Mouse (Mus musculus): Measurements from ENCODE around the gene C3. TPM values are rescaled to one million over a fixed set of nuclear protein-coding genes. Genes with fewer than 3 reads are reported as not detected.

The C3 gene
- total RNA-seq, 1 experiment = 0.22 TPM

DNA sequence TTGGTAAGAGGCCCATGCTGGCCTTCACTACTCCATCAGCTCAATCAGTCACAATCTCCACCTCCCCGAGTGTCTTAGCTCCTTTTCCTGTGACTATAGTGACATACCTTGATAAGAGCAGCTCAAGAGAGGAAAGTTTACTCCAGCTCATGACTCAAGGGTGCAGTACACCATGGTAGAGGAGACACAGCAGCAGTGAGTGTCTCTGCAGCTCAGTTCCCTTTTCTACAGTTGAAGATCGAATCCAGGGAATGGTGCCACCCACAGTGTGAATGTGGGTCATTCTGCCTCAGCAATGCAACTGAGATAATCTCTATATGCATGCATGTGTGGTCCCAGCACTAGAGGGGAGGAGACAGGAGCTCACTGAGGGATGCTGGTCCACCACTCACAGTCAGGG lies 42.3 kb downstream of the C3 start:
- no peaks in the 10 kb centered on the region for H3K9me3 ChIP-seq (ENCODE audit: control insufficient read depth, insufficient read depth, low read depth, low read length)
- no peak for DNase-seq (ENCODE audit: low read depth, low spot score)
- no peaks in the 10 kb centered on the region for H3K4me1 ChIP-seq (ENCODE audit: control insufficient read depth in 2 of 2, insufficient read depth in 2 of 2, low read length in 2 of 2, poor library complexity in 1 of 2)
- TF ChIP-seq MAFK (IDR thresholded peaks at IDR 0.05; ENCODE audit: insufficient read depth, low read depth, low read length) = no peak
- no peak for TF ChIP-seq ZNF384 (IDR thresholded peaks at IDR 0.05; ENCODE audit: low read depth, low read length)
- no peak for TF ChIP-seq ZC3H11A (IDR thresholded peaks at IDR 0.05; ENCODE audit: borderline replicate concordance, low read depth, low read length)
- TF ChIP-seq HCFC1 (IDR thresholded peaks at IDR 0.05; ENCODE audit: borderline replicate concordance, insufficient read depth, low read length) = no peak
- no peak for TF ChIP-seq CHD2 (IDR thresholded peaks at IDR 0.05; ENCODE audit: low read depth, low read length)
- no peak overlapping the region for H3K4me3 ChIP-seq (ENCODE audit: insufficient read depth in 1 of 2, low read depth in 1 of 2, low read length in 2 of 2, poor library complexity in 1 of 2, severe bottlenecking in 1 of 2)
- no peak overlapping the region for H3K27ac ChIP-seq (ENCODE audit: insufficient read depth, low read depth, low read length, poor library complexity, severe bottlenecking)
- H3K9ac ChIP-seq (ENCODE audit: insufficient read depth, low read depth, low read length, poor library complexity, severe bottlenecking) = no peak overlapping the region
- no peaks in the 10 kb centered on the region for H3K36me3 ChIP-seq (ENCODE audit: control insufficient read depth, insufficient read depth, low read length, poor library complexity, severe bottlenecking)
- in situ Hi-C loops (cut with MboI; ENCODE audit: low sequenced_read_pairs in 2 of 2, unreplicated experiment in 2 of 2) = no loop called here

DNA sequence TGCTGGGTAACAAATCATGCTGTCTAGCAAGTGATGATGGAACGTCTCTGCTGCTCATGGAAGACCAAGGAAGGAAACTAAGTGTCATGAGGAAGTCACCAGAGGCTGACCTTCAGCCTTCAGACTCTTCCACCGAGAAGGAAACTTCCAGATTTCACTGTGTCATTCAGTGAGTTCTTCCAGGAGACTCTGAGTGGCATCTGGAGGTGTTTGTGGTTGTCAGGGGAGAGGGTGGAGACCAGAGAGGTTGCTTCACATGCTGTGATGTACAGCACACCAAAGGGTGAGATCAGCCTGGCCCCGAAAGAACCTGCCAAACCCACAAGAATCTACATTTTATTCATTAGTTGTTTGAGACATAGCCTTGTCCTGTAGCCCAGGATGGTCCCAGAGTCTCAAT lies 45.1 kb downstream of the C3 start:
- Histone ChIP-seq H3K4me1 (ENCODE audit: control insufficient read depth in 2 of 2, insufficient read depth in 2 of 2, low read length in 2 of 2, poor library complexity in 1 of 2) (no peaks in the 10 kb centered on the region), H3K4me3 (ENCODE audit: insufficient read depth in 1 of 2, low read depth in 1 of 2, low read length in 2 of 2, poor library complexity in 1 of 2, severe bottlenecking in 1 of 2) (no peak overlapping the region), H3K9ac (ENCODE audit: insufficient read depth, low read depth, low read length, poor library complexity, severe bottlenecking) (no peak overlapping the region), H3K27ac (ENCODE audit: insufficient read depth, low read depth, low read length, poor library complexity, severe bottlenecking) (no peak overlapping the region), H3K9me3 (ENCODE audit: control insufficient read depth, insufficient read depth, low read depth, low read length) (no peaks in the 10 kb centered on the region), H3K36me3 (ENCODE audit: control insufficient read depth, insufficient read depth, low read length, poor library complexity, severe bottlenecking) (no peaks in the 10 kb centered on the region)
- TF ChIP-seq MAFK (IDR thresholded peaks at IDR 0.05; ENCODE audit: insufficient read depth, low read depth, low read length) (no peak), HCFC1 (IDR thresholded peaks at IDR 0.05; ENCODE audit: borderline replicate concordance, insufficient read depth, low read length) (no peak), ZC3H11A (IDR thresholded peaks at IDR 0.05; ENCODE audit: borderline replicate concordance, low read depth, low read length) (no peak), ZNF384 (IDR thresholded peaks at IDR 0.05; ENCODE audit: low read depth, low read length) (no peak), CHD2 (IDR thresholded peaks at IDR 0.05; ENCODE audit: low read depth, low read length) (no peak)
- no peak for DNase-seq (ENCODE audit: low read depth, low spot score)
- in situ Hi-C loops (cut with MboI; ENCODE audit: low sequenced_read_pairs in 2 of 2, unreplicated experiment in 2 of 2) = no loop called here

DNA sequence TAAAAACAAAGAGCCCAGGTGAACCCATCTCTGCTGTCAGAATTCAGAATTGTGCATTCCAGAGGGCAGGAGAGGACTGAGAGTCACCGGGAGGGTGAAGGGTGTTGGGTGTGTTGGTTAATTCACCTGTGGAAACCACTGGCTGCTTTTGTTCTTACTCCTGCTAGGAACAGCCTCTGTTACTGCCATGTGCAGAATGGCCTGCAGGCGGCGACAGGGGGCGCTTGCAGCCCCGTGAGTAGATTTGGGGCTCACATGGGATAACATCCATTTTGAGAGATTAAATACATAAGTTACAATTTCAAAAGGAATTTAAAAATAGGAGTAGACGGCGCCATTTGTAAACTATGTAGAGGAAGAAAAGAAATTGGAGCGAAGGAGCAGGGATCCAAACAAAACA lies 47.6 kb downstream of the C3 start:
- DNase-seq (ENCODE audit: low read depth, low spot score) = peak; percentile 26
- Histone ChIP-seq H3K9me3 (ENCODE audit: control insufficient read depth, insufficient read depth, low read depth, low read length) (no peaks in the 10 kb centered on the region), H3K4me1 (ENCODE audit: control insufficient read depth in 2 of 2, insufficient read depth in 2 of 2, low read length in 2 of 2, poor library complexity in 1 of 2) (no peaks in the 10 kb centered on the region), H3K4me3 (ENCODE audit: insufficient read depth in 1 of 2, low read depth in 1 of 2, low read length in 2 of 2, poor library complexity in 1 of 2, severe bottlenecking in 1 of 2) (no peak overlapping the region), H3K9ac (ENCODE audit: insufficient read depth, low read depth, low read length, poor library complexity, severe bottlenecking) (no peak overlapping the region), H3K27ac (ENCODE audit: insufficient read depth, low read depth, low read length, poor library complexity, severe bottlenecking) (no peak overlapping the region), H3K36me3 (ENCODE audit: control insufficient read depth, insufficient read depth, low read length, poor library complexity, severe bottlenecking) (no peaks in the 10 kb centered on the region)
- in situ Hi-C loops (cut with MboI; ENCODE audit: low sequenced_read_pairs in 2 of 2, unreplicated experiment in 2 of 2) = no loop called here
- TF ChIP-seq ZC3H11A (IDR thresholded peaks at IDR 0.05; ENCODE audit: borderline replicate concordance, low read depth, low read length) (no peak), ZNF384 (IDR thresholded peaks at IDR 0.05; ENCODE audit: low read depth, low read length) (no peak), HCFC1 (IDR thresholded peaks at IDR 0.05; ENCODE audit: borderline replicate concordance, insufficient read depth, low read length) (no peak), MAFK (IDR thresholded peaks at IDR 0.05; ENCODE audit: insufficient read depth, low read depth, low read length) (no peak), CHD2 (IDR thresholded peaks at IDR 0.05; ENCODE audit: low read depth, low read length) (no peak)

DNA sequence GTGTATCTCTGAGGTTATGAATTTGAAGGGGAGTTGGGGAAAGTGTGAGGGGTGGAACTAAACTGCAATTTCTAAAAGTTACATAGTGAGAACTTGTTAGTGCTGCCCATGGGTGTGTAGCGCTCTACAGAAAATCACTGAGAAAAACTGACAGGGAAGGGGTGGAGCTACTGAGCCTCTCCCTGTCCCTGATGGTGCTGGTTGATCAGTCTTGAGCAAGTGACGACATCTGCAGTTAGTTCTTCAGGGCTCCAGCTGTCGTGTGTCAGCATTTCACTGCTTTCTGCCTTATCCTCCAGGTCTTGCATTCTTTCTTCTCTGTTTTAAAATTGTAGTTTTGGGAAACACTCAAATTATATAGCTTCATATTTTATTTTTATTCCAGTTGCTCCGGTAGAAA lies 54.6 kb downstream of the C3 start:
- DNase-seq (ENCODE audit: low read depth, low spot score) = no peak
- Histone ChIP-seq H3K9ac (ENCODE audit: insufficient read depth, low read depth, low read length, poor library complexity, severe bottlenecking) (no peak overlapping the region), H3K9me3 (ENCODE audit: control insufficient read depth, insufficient read depth, low read depth, low read length) (no peaks in the 10 kb centered on the region), H3K4me3 (ENCODE audit: insufficient read depth in 1 of 2, low read depth in 1 of 2, low read length in 2 of 2, poor library complexity in 1 of 2, severe bottlenecking in 1 of 2) (no peak overlapping the region), H3K36me3 (ENCODE audit: control insufficient read depth, insufficient read depth, low read length, poor library complexity, severe bottlenecking) (no peaks in the 10 kb centered on the region), H3K27ac (ENCODE audit: insufficient read depth, low read depth, low read length, poor library complexity, severe bottlenecking) (no peak overlapping the region), H3K4me1 (ENCODE audit: control insufficient read depth in 2 of 2, insufficient read depth in 2 of 2, low read length in 2 of 2, poor library complexity in 1 of 2) (peaks cover 0 to 2% of the 10 kb centered on the region in 2 experiments; a peak in 1 of 4 replicates)
- no peak for TF ChIP-seq MAFK (IDR thresholded peaks at IDR 0.05; ENCODE audit: insufficient read depth, low read depth, low read length)
- in situ Hi-C loops (cut with MboI; ENCODE audit: low sequenced_read_pairs in 2 of 2, unreplicated experiment in 2 of 2) = no loop called here

DNA sequence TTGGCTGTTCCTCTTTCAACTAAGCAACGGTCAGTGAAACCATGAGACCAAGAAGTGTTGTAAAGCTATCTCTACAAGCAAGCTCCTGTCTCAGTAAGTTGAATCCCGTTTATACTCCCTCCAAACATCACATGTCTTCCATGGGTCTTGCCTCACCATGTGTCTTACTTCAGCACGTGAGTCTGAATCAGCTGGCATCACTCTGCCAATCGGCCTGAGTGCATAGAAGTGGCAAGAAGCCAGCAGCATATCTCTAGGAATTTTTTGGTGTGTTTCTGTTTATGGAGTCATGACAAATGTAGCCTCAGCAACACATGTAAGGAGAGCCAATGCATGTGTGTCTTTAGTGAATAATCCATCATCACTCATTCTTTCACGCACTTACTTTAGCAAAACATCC lies 55.6 kb downstream of the C3 start:
- Histone ChIP-seq H3K4me1 (ENCODE audit: control insufficient read depth in 2 of 2, insufficient read depth in 2 of 2, low read length in 2 of 2, poor library complexity in 1 of 2) (peaks cover 0 to 2% of the 10 kb centered on the region in 2 experiments; a peak in 1 of 4 replicates), H3K4me3 (ENCODE audit: insufficient read depth in 1 of 2, low read depth in 1 of 2, low read length in 2 of 2, poor library complexity in 1 of 2, severe bottlenecking in 1 of 2) (no peak overlapping the region), H3K9ac (ENCODE audit: insufficient read depth, low read depth, low read length, poor library complexity, severe bottlenecking) (no peak overlapping the region), H3K9me3 (ENCODE audit: control insufficient read depth, insufficient read depth, low read depth, low read length) (no peaks in the 10 kb centered on the region), H3K27ac (ENCODE audit: insufficient read depth, low read depth, low read length, poor library complexity, severe bottlenecking) (no peak overlapping the region), H3K36me3 (ENCODE audit: control insufficient read depth, insufficient read depth, low read length, poor library complexity, severe bottlenecking) (no peaks in the 10 kb centered on the region)
- DNase-seq (ENCODE audit: low read depth, low spot score) = no peak
- no peak for TF ChIP-seq CHD2 (IDR thresholded peaks at IDR 0.05; ENCODE audit: low read depth, low read length)
- TF ChIP-seq HCFC1 (IDR thresholded peaks at IDR 0.05; ENCODE audit: borderline replicate concordance, insufficient read depth, low read length) = no peak
- TF ChIP-seq MAFK (IDR thresholded peaks at IDR 0.05; ENCODE audit: insufficient read depth, low read depth, low read length) = no peak
- no peak for TF ChIP-seq ZC3H11A (IDR thresholded peaks at IDR 0.05; ENCODE audit: borderline replicate concordance, low read depth, low read length)
- TF ChIP-seq ZNF384 (IDR thresholded peaks at IDR 0.05; ENCODE audit: low read depth, low read length) = no peak
- in situ Hi-C loops (cut with MboI; ENCODE audit: low sequenced_read_pairs in 2 of 2, unreplicated experiment in 2 of 2) = no loop called here
